Mouse (Mus musculus): ENCODE data around the gene Atg9a. TPM values are rescaled to one million over a fixed set of nuclear protein-coding genes. Genes with fewer than 3 reads are reported as not detected.
A peak's percentile ranks its signal among the peaks of the same experiment; 100 is the strongest.
"Not testable (repeated sequence)": the region's sequence is repeated elsewhere in the genome, so short reads cannot be mapped to it uniquely, and the experiment has no call there.

The Atg9a gene
- total RNA-seq (2021) = 10 to 100 TPM; 39.7 to 40.7 TPM

DNA sequence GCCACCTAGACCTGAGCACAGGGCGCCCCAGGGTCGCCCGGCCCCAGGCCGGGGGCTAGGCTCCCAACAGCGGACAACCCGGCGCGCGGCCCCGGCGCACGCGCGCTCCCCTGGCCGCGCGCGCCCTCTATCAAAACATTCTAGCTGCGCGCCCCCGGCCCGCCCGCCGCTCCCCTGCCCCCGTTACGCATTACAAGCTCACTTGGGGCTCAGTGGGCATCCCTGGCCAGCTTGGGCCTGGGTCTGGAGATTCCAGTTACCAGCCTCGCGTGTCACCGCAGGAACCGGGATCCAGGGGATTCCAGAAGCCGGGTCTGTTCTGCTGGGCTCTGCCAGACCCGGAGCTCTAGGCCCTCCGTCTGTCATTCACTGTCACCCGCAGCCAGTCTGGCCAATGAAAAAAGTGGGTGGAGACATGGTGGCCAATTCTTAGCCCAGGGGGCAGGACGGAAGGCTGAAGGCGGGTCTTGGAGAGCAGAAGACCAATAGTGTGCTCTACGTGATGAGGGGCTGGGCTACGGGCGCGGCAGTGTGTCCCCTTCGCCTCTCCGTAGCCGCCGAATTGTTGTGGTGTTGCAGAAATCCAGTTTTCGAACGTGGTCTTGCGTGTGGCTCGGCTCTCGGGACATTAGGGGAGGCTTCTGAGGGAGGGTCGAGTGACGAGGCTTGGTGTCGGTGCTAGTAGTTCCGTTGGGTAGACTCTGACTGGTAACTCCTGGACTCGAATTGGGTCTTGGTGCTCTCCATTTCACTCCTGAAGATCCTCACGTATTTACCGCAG lies at the start of gene Atg9a, which contains the start of gene Ankzf1:
Gene Atg9a, minus strand, starts transcription at position 575 of the 781 bp plus-strand sequence.
Gene Ankzf1, plus strand, starts transcription at position 530 of the 781 bp plus-strand sequence.
- peak; percentile 94 for DNase-seq

DNA sequence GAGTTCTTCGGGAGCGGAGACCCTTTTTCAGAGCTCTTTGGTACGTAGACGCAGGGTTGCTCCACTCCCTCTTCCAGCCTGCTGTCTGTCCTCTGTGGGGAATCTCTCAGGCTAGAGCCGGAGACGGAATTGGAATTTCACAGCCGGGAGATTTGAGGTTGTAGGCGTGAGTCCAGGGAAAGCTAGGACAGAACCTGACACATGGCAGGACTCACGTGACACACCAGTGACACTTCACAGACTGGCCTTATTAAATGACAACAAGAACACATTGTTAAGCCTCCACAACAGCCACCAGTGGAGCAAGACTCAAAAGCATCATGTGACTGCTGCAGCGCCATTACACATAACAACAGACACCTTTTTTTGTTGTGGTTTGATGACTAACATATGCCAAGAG lies 47.6 kb upstream of the Atg9a start:
- peak; percentile 53 for DNase-seq

GRCm38 (mm10) chr1:75236117-75237050 lies 44.4 kb upstream of the Atg9a start, which contains the start of gene Dnajb2:
Gene Dnajb2 (plus strand): TSS chr1:75236406.
- peak; percentile 90 for DNase-seq

- peak; percentile 76 for DNase-seq
Measured at GRCm38 (mm10) chr1:75234606-75235005, 42.6 kb upstream of the Atg9a start.

- DNase-seq = not testable (repeated sequence)
Measured at GRCm38 (mm10) chr1:75232489-75232888, 40.5 kb upstream of the Atg9a start.

DNA sequence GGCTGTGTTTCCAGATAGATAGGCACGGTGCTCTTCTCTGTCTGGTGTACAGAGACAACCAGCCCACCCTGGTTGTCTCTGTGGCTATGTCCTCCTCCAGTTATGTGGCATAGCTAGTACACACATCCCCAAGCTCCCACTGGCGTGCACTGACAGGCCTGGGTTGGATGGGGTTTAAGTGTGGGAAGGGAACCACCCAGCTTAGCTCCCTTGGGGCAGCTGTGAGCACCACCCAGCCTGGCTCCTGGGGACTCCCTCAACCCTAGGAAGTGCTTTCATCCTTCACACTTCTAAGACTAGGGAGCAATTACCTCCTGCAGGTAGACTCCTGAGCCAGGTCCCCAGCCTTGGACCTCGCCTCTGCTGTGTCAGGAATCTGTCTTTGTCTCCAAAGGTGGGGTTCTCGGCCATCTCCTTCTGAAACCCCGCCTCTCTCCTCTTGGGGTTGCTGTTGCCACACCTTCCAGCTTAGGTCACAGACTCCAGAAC lies 39.7 kb upstream of the Atg9a start, which contains the start of gene A630095N17Rik:
Gene A630095N17Rik, minus strand, starts transcription at position 439 of the 489 bp plus-strand sequence.
- DNase-seq = no peak

DNA sequence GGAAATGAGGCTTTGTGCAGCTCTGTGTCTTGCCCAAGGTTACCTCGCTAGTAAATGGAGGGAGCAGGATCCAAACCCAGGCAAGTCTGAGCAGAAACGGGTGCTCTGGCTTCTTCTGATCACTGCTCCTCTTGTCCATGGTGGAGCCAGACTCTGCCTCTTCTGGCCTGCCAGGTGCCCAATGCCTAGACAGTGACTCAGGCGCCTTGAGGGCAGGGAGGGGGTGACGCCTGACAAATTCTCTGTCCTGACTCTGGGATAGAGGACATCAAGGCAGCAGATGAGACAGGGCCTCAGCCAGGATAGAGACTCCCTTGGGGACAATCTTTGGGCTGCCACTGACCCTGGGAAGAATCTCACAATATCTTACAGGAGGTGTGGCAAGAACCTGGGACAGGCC lies 39.2 kb upstream of the Atg9a start:
- no peak for DNase-seq

GRCm38 (mm10) chr1:75230335-75230994 lies 38.5 kb upstream of the Atg9a start:
- DNase-seq = no peak

- DNase-seq = no peak
Measured at GRCm38 (mm10) chr1:75229158-75229557, 37.2 kb upstream of the Atg9a start.

DNA sequence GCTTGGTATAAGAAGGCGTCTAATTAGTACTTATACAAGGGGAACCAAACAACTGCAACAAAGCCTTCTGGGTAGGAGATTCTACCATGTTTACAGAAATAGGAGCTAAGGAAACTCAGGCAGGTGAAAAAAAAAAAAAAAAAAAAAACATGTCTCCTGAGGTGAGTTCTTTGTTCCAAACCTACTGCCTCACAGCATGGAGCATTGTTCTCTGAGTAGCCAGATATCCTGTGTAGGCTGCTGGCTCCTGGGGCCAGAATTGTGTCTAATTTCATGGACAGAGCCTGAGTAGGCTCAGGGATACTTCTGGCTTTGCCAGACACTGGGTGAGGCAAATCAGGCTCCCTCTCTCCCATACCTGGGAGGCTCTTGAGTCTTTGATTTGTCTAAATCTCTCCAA lies 35.7 kb upstream of the Atg9a start:
- DNase-seq = no peak

DNA sequence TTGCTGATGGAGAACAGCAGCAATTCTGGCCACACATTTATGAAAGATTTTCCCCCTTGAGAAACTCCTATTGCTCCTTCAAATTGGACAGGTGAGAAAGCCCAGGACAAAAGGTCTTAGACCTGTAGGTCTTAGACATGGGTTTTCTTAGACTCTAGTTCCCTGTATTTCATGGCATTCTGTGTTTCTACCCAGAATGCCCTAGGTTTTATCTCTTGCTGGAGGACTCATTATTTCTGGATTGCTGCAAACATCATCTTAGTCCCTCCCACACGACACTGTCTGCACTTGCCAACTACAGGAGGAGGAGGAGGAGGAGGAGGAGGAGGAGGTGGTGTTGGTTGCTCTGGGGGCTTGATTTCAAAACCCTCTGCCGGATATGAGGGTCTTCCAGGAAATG lies 34.1 kb upstream of the Atg9a start:
- no peak for DNase-seq

GRCm38 (mm10) chr1:75225473-75225872 lies 33.5 kb upstream of the Atg9a start:
- DNase-seq = no peak

DNA sequence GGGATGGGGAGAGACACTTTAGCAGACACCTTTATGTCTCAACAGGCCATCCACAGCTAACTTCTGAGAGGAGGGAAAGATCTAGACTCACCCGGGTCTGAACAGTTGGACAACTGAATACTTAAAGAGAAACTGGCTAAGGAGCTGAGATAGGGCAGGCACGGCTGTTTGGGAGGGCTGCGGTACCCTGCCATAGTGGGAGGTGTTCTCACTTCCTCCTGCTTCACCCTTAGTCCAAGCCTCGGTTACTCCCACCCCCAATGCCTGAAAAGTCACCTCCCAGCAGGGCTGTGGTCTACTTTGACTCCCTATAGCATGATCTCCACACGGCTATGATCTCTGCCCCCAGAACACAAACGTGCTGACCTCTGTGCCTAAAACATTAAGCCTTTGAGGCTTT lies 31.5 kb upstream of the Atg9a start:
- DNase-seq = no peak

DNA sequence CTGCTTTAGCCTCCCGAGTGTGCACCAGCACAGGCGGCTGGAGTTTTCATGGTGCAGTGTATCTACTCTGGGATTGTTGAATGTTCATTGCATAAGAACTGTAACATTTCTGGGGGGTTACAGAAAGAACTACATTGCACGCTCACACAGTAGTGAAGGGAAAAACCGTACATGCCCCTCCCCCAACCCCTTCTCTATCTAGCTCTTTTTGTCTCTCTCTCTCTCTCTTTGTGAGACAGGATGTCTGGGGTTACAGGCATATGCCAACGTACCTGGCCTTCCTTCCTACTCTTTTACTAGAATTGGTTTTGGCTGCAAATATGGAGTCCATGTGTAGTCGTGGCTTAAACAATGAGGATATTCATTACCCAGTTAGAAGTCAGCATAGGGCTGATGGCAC lies 30.9 kb upstream of the Atg9a start:
- no peak for DNase-seq

GRCm38 (mm10) chr1:75221538-75221937 lies 29.5 kb upstream of the Atg9a start:
- no peak for DNase-seq

- peak; percentile 50 for DNase-seq
Measured at GRCm38 (mm10) chr1:75219531-75219930, 27.5 kb upstream of the Atg9a start, which contains the start of gene Tuba4a. Gene Tuba4a (minus strand): TSS chr1:75219865.

- DNase-seq = peak; percentile 91
Measured at GRCm38 (mm10) chr1:75219078-75219477, 27.1 kb upstream of the Atg9a start.

DNA sequence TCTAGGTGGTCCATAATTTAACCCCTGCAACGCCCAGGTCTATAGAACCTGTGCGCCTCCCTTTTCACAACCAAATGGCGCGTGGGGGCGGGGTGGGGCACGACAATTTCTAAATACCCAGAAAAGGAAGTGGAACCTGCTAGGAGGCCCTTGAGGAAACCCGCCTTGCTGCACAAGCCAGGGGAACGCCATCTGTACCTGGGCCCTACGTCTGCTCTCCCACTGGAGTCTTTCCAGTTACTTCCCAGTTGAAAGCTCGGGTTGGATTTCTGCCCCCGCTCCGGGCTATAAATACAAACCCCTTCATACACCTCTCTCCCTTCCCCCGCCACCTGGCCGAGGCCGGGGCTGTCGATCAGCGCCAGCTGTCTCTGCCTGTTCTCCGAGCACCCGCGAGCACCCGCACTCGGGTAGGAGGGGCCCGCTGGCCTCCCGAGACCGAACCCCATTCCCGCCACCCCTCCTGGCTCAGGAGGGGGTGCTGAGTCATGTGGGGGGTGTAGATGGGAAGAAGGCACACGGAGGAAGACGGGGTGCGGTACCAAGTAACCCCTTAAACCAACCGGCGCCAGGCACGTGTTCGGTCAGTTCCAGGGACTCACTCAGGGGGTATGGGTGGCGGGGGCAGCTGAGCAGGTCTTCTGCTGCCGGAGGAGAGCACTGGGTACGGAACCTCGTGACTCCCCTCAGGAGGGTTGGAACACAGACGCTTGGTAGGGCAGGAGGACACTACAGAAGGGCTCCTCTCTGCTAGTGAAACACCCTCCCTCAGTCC lies 26.4 kb upstream of the Atg9a start:
- peak; percentile 78 for DNase-seq

GRCm38 (mm10) chr1:75217893-75218226 lies 25.9 kb upstream of the Atg9a start:
- no peak for DNase-seq

DNA sequence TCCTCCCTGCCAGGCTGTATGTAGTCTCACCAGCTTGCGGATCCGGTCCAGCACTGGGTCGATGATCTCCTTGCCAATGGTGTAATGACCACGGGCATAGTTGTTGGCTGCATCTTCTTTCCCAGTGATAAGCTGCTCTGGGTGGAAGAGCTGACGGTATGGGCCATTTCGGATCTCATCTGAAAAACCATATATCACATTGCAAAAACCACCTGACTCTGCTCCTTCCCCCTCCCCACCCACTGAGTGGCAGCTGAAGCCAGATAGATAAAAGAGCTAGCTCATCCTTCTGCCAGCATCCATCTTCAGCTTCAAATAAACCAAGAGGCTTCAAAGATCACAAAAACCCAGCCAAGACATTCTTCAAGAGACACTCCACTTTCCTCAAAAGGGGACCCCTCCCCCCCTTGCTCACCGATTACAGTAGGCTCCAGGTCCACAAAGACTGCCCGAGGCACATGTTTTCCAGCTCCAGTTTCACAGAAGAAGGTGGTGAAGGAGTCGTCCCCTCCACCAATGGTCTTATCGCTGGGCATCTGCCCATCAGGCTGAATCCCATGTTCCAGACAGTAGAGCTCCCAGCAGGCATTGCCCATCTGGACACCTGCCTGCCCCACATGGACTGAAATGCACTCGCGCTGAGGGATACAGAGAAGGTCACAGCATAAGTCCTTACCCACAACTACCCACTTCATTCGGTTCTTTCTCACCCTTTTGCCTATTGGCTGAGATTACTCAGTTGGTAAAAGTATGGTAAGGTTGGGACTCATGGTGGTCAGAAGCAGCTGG lies 25.0 kb upstream of the Atg9a start:
- DNase-seq = peak; percentile 59

GRCm38 (mm10) chr1:75215785-75216184 lies 23.8 kb upstream of the Atg9a start:
- DNase-seq = no peak
